Mouse (Mus musculus) left cerebral cortex, adult 9 months (tissue): Measurements from ENCODE around the gene Spata13.

ENCODE experiments used
- DNase-seq, 2 experiments: peaks; one replicate each; pipeline ENCODE4 v3.0.0; 2022; ENCODE audit warnings: low spot score in 2 of 2

Spata13 gene

DNA sequence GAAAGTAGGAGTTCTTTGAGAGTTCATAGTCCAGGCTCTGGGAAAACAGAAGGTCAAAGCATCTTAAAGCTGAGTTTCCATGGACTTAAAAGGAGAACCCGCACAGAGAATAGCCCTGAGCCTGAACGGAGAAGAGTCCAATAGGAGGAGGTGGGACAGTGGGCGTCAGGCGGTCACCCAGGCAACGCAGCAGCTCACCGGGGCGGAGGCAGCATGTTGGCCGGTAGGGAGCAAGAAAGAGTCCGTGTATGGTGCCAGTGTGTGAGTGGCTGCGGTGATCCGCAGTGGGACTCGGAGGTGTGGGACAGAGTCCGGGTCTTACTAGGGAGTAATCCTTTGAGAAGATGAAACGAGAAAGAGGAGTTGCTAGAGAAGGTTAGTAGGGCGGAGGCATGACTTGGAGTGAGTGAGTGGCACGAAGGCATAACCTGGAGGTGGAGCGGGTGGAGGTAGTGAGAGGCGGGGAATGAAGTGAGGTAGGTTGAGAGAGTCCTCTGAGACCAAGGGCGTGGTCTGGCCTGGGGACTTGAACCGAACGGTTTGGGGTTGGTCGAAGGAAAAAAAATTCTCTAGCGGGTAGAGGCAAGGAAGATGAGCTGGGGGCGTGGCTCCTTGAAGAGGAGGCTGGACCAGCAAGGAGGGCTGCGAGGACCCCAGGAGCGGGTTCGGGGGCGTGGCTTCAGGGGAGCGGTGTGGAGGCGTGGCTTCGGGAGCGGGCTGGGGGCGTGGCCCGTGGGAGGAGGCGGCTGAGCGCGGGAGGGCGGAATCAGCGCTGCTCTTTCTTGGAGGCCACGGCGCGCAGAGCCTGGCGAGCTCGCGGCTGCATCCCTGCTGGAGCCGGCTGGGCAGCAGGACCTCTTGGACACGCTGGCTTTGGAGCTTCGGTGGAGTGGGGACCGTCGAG lies at the start of gene Spata13:
TSS of gene Spata13 (plus strand) at position 41 of the 904 bp plus-strand sequence.
- peak; percentile 27 to 47 for DNase-seq

DNA sequence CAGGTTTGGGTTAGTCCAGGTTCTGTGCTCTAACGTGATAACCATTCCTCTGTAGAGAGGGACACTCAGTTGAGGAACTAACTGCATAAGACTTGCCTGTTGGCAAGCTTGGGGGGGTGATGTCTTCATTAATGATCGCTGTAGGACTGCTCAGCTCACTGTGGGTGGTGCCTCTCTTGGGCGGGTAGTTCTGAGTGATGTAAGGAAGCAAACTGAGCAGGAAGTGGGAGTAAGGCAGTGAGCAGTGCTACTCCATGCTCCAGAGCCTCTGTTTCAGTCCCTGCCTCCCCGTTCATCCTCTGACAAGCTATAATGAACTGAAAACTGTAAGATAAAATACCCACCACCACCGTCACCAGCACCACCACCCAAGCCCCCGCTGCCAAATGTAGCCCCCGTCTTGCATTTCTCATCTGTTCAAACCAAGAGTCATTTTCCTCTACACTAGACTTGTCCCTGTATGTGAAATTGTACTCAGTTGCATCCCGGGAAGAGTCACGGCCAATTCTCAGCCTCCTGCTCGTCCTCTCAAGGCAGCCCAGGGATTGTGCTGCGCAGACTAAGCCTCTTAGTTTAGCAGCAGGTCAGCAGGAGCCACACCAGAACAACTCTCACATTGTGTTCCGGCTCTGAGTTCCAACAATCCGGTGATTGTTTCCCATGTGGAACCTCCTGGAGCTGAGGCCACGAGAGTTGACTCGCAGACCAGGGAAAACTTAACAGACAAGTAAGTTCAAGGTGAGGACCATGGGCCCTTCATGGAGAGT lies 46.9 kb upstream of the Spata13 start:
- DNase-seq = peak; percentile 6 to 7

DNA sequence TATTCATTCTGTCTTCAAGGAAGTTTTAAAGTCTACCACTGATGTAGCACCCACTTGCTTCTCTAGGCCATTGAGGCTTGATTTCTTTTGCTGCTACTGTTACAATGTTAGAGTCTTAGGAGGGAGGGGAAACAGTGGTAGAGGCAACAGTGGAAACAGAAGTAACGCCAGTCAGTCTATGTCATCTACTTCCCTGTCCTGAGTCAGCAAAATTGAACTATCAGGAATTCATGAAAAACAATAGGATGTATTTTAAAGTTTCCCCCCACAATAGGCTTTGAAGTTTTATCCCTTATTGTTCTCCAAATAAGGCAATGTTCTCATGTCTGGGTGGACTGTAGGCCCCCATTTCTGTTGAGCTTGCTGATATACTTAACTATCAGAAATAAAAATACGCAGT lies 44.8 kb upstream of the Spata13 start:
- no peak for DNase-seq

DNA sequence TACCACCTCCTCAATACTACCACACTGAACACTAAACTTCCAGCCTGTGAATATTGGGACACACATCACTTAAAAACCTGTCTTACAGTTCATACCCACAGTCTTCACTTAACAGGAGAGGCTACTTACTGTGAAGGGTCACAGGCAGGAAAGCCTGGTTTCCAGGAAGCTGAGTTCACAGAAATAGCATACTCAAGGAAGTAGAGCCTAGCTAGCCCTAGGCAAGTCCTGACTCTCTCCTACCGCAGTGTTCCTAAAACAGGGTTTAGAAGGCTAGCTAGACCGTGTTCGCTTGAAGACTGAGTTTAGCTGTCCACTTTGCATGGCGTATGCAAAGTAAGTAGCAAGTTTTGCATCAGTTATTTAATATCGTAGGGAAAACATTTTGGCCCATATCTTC lies 41.5 kb upstream of the Spata13 start:
- DNase-seq = no peak

DNA sequence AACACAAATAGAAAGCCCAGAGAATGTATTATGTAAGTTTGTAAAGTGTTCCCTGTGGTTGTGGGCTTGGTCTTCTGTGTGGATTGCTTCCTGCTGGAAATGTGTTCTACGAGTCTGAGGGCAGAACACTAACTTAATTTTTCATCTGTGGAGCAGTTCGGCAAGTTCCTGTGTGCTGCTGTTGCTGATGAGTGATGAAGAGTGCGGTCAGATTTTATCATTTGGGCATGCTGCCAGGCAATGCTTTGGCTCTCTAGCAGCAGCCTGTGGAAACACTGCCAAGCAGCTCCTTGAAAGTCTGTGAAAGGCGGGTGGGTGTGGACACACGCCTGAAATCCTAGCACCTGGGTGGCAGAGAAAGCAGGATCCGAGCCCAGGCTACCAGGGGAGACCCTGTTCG lies 41.0 kb upstream of the Spata13 start:
- DNase-seq = peak in 1 of 2 experiments; percentile 12

DNA sequence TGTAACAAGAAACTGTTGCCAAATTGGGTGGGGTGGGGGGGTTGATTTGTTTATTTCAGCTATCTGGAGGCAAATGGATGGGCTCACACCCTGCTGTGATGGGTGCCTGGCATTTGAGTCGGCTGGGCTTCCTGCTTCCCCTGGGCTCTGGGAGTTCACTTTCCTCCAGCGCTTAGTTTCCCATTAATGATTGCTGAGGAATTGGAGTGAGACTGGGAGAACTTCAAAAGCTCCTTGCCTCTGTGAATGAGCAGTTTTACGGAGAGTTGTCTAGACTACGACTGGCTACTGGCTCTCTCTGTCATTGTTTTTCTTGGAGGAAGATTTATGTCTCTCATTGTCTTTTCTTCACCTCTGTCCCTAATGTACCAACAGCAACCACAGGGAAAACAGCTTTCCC lies 36.2 kb upstream of the Spata13 start:
- no peak for DNase-seq

DNA sequence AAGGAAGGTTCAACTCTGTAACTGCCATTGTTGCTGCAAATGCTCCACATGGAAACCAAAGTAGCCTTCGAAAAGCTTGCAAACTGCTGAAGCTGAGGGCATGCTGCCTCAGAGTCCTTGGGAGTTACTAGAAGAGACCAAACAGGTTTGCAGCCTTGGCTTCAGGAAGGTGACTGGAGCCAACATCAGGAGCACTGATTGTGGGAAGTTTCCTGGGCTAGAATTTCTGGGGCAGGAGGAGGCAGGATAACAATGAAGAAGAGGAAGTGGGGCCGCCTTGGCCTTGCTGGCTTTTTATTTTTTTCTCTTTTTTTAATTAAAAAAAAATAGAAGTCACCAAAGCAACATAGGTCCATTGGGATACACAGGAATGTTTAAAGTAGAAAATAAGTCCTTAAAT lies 34.8 kb upstream of the Spata13 start:
- DNase-seq = no peak

DNA sequence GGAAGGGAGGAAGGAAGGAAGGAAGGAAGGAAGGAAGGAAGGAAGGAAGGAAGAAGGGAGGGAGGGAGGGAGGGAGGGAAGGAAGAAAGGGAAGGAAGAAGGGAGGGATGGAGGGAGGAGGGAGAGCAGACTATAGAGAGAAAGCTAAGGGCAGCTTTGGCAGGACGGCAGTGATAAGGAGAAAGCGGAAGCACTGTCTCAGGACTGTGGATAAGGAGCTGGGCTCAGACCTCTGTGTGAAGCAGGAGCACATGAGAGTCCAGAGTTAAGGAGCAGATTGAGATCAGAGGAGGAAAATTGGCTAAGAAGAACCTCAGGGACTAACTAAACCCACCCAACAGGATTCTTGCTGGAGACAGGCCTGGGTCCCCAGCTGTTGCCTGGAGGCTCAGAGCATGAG lies 28.2 kb upstream of the Spata13 start:
- no peak for DNase-seq

DNA sequence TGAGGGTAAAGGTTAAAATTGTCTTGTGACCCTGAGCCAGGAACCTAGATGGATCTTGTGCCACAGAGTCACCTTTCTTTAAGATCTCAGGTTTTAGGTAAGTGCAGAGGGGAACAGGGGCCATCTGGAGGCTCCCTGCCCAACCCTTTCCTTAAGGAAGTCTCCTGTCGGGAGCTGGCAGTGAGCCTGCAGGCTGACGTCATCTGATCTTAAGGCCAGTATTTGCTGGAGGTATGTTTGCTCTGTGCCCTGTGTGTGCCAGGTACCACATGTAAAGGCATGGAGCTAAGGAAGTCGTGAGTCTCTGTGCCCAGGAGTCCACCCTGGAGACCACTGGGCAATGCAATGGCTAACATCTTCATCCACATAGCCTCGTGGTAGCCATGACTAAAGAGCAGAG lies 27.6 kb upstream of the Spata13 start:
- DNase-seq = no peak

DNA sequence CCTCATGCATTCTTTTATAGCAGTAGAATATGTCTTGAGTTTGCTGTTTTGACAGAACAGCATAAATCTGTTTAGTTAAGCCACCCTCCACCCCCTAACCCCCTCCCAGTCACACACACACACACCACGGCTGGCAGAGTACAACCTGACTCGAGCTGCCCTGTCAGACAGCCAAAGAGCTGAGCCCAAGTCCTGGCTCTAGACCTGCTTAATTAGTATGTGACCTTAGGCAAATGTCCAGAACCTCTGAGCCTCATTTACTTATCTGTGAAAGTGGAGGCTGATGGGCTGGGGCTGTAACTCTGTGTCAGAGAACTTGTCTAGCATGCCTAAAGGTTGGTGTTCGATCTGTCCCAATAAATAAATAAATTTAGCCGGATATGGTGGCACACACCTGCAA lies 26.1 kb upstream of the Spata13 start:
- DNase-seq = no peak

DNA sequence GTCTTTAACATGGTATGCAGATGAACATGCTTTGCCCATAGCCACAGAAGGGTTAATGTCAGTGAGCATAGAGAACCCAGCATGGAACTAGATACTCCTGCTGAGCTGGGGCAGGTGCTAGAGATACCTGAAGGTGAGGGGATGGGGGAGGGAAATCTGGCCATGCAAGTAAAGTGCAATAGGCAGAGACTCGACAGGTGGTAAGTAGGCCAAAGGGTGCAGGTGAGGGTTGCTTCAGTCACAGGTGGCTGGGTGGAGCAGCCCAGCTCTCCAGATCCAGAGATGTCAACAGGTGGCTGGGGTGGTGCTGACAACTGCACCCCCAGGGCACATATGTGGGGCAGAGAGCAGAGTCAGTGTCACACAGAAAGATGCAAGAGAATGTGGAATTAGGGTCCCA lies 24.6 kb upstream of the Spata13 start:
- no peak for DNase-seq

DNA sequence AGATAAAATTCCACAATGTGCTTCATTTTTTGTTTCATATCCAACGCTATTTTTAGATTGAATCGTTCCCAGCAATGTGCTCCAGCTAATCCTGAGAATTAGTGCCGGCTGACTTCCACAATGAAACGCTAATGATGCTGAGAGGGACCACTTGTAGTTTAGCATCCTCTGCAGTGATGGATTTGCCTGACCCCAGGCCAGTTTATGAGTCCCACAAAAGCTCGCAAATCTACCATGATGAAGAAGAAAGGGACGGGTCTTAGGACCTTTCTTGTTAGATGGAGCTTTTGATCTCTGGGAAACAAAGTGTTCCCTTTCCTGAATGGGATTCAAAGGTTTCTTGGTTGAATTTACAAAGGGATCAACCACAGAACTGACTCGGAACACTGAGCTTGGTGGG lies 21.1 kb upstream of the Spata13 start:
- DNase-seq = no peak

DNA sequence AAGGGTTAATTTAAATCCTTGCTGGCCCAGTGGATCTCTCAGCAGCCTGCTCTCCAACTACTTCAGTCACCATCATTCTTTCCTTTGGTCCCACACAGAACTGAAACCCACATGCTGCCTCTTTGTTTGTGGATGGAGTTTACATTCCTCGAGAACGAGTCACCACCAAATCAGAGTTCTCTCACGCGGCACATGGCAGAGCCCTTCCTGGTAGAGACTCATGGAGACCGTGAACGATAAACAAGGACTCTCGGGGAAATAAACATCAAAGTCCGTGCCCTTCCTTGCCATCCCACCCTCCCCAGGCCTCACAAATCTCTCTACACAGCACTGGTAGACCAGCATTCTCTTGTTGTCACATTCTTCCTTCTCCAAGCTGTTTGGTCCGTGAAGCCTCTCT lies 12.7 kb upstream of the Spata13 start:
- DNase-seq = no peak

DNA sequence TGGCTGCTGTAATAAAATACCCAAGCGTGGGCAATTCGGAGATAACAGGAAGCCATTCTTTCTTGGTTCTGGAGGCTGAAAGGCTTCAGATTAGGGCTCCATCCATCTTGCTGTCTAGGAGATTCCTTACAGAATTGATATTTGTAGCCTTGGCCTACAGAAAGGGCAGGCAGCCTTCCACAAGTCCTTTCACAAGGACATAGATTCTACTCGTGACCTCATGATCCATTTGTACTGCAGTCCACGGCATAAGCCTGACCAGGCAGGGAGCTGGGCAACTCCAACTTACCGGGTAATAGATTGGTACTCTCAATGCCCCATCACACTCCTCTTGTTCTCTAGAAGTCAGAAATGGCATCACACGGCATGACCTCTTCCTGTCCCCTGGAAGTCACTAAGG lies 8.3 kb upstream of the Spata13 start:
- no peak for DNase-seq

DNA sequence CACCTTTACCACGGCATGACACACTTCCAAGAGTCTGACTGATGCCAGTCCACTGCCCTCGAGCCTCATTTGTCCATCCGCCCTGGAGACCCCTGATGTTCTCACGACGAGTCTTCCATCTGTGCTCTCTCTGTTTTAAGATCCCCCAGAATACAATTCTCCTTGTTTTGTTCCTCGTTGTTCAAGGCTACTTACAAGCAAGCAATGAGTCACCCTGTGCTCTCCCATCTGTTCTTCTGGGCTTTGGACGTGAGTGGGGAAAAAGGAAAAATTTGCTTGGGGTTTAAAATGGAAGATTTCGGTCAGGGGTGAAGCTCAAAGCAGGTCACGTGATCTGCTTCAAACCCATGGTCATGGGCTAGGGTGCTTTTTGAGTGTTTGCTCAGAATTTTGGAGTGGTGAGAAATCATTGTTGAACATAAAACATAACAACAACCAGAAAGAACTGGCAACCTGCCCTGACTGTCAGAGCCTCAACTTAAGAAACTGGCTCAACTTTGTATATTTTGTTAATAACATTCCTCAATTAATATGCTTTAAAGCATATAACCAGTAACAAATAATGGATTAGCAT lies 3.8 kb upstream of the Spata13 start:
- DNase-seq = no peak

DNA sequence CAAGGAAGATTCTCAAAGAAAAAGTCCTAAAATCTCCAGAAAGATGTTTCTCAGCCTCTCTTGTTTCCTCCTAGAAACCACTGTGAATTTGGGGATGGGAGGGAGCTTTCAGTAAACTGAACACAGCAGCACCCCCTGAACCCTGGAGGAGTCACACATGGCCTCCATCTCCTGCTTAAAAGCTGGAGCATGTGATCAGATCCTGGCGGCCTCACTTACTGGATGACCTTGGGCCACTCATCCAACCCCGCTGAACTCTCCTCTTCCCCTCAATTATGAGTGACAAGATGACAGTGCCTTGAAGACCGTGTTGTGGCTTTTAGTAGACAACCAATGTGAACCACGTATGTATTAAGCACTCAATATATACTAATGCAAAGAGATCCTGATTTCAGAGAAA lies 2.8 kb upstream of the Spata13 start:
- DNase-seq = no peak

DNA sequence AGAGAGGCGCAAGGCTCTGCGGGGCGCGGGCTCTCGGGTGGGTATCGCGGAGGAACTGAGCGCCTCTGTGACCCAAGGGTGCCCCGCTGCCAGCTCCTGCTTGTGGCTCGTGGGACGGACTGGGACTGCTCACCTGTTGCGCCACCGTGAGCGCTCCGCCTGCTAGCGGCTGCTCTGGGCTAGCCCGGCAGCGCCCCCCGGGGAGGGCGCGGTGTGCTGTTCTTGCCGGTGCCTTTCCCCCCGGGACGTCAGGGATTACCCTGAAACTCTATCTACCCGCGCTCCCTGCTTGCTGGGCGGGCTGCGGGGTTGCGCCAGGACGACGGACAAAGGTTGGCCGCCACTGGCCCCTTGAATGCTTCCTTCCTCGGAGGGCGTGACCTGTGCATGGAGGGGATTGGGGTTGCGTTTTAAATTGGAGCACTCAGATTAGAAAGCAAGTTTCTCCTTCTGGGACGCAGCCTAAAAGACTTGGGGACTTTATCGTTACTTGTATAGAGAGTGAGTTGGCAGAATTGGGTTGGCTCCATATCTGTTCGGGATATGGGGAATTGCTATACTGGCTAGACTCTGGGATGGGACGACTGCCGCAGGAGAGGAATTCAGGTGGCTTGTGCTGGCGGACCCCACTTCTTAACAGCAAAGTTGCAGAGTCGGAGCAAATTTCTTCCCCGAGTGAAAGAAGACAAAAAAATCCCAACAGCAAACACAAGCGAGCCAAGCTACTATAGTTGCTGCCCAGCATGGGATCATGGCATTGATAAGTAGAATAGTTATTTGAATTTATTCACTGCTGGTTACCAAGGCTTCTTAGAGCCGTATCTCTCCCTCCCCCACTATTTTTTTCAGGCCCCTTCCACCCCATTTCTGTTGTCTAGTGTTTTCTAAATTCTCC lies 1.3 kb downstream of the Spata13 start:
- DNase-seq = no peak

DNA sequence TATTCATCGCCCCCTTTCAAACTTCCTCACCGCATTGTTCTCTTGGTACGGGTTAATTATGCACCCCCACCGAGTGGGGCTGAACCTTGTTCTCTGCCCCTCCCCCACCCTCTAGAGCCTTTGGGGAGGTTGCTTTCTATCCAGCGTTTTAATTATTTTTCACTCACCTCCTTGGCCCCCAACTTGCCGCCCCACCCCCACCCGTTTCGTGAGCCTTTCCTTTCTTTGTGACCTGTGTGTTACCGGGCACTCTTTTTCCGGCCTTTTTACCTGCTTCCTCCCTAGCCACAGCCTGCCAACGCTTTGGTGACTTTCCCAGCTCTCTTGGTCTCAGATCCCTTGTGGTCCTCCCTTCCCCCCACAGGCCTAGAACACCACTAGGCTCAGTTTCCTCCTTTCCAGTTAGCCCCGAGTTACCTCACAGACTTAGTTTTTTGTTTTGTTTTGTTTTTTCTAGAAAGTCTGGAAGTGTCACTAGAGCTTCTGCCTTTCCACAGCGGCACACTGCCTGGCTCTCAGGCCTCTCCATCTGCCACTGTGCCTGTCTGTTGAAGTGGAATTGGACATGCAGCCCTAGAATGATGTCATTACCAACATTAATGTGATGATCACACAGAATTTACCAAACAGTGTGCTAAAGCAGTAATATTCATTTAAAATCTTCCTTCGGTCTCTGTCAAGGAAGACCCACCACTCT lies 2.3 kb downstream of the Spata13 start:
- DNase-seq = no peak

DNA sequence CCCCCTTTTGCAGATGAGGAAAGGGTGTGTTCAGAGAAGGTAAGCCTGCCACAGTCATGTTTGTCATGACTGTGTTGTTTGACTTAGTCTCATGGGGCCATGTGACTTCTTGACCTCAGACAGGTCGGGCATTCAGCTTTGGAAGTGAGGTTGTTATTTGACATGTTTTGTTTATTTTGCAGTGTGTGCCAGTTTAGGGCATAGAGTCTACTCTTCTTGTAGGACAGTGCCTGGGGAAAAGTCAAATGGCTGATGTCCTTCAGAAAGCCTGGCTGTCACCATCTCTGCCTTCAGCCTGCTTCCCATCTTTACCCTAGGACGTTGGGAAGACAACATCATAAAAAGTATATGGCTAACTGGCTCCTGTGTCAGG lies 2.8 kb downstream of the Spata13 start:
- DNase-seq = no peak

DNA sequence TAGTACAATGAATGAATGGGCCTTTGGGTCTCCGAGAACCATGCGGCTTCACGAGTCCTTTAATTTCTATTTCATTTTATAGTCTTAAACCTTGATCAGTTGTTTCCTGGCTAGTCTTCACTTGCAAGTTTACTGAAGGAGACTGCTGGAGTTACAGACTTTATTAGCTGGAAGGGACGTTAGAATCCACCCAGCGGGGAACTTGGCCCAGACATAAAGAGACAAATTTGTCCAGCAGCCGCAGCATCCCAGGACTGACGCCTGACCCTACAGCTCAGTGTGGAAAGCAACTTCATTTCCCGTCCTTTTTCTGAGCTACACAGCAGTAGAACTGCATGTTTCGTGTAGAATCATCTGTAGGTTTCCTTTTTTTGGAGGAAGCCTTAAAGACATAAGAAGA lies 3.2 kb downstream of the Spata13 start:
- DNase-seq = no peak

DNA sequence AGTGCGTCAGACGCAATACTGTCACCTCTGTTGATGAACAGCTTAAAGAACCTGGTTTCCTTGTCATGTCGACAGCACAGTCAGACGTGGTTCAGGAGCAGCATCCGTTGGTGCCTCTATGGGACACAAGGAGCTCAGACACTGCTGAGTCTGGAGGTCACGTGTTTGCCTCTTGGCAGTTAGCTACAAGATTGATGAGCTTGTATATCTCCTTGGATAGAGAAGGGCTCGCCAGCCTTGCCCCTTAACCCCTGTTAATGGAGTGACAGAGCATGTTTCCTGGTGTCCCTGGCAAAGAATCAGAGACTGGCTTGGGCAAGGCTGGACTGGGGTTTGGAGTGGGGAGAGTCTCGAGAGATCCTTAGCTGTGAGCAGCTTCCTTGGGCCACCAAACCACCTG lies 4.4 kb downstream of the Spata13 start:
- DNase-seq = no peak
